Mouse (Mus musculus): Measurements from ENCODE around the gene Mdk.

Gene Mdk

GRCm38 (mm10) chr2:91932737-91933350 lies 747 bp upstream of the Mdk start:
- DNase-seq (ENCODE audit: low spot score) = no peak

- no peak for DNase-seq (ENCODE audit: low spot score)
Measured at GRCm38 (mm10) chr2:91931328-91932159, 553 bp downstream of the Mdk start.

GRCm38 (mm10) chr2:91930761-91931291 lies 1.3 kb downstream of the Mdk start:
- no peak for DNase-seq (ENCODE audit: low spot score)

- peak; percentile 63 for DNase-seq (ENCODE audit: low spot score)
Measured at GRCm38 (mm10) chr2:91929936-91930335, 2.2 kb downstream of the Mdk start.

GRCm38 (mm10) chr2:91929455-91929854 lies 2.6 kb downstream of the Mdk start:
- DNase-seq (ENCODE audit: low spot score) = no peak

GRCm38 (mm10) chr2:91928534-91929350 lies 3.4 kb downstream of the Mdk start:
- no peak for DNase-seq (ENCODE audit: low spot score)

GRCm38 (mm10) chr2:91927826-91928533 lies 4.1 kb downstream of the Mdk start:
- peak; percentile 76 for DNase-seq (ENCODE audit: low spot score)

GRCm38 (mm10) chr2:91926949-91927348 lies 5.1 kb downstream of the Mdk start, which contains the start of gene Chrm4:
Chrm4 (plus strand) TSS chr2:91927249.
- DNase-seq (ENCODE audit: low spot score) = no peak

- no peak for DNase-seq (ENCODE audit: low spot score)
Measured at GRCm38 (mm10) chr2:91925442-91925841, 6.7 kb downstream of the Mdk start.

GRCm38 (mm10) chr2:91924726-91925125 lies 7.4 kb downstream of the Mdk start:
- DNase-seq (ENCODE audit: low spot score) = no peak

- peak; percentile 56 for DNase-seq (ENCODE audit: low spot score)
Measured at GRCm38 (mm10) chr2:91923415-91924337, 8.4 kb downstream of the Mdk start.

GRCm38 (mm10) chr2:91922586-91923414 lies 9.3 kb downstream of the Mdk start:
- DNase-seq (ENCODE audit: low spot score) = no peak

- no peak for DNase-seq (ENCODE audit: low spot score)
Measured at GRCm38 (mm10) chr2:91921790-91922570, 10.1 kb downstream of the Mdk start.

GRCm38 (mm10) chr2:91921181-91921789 lies 10.8 kb downstream of the Mdk start:
- peak; percentile 74 for DNase-seq (ENCODE audit: low spot score)

GRCm38 (mm10) chr2:91920130-91920529 lies 12.0 kb downstream of the Mdk start:
- no peak for DNase-seq (ENCODE audit: low spot score)

GRCm38 (mm10) chr2:91917096-91917495 lies 15.0 kb downstream of the Mdk start:
- DNase-seq (ENCODE audit: low spot score) = no peak

GRCm38 (mm10) chr2:91916346-91916977 lies 15.6 kb downstream of the Mdk start:
- DNase-seq (ENCODE audit: low spot score) = no peak
